Mouse (Mus musculus) embryonic facial prominence, embryonic 10.5 days (tissue): ENCODE measurements around the gene Arhgap15. TPM values are rescaled to one million over a fixed set of nuclear protein-coding genes. Genes with fewer than 3 reads are reported as not detected.

Source experiments
- polyA plus RNA-seq: library from polyadenylated mRNA; unstranded; fragments of >200 nt; fragmentation: Nextera tagmentation; extraction: Ambion mirVana; gene quantifications from 2 replicates; pipeline ENCODE4 v1.2.1, GENCODE M21; 2016

The Arhgap15 gene
- polyA plus RNA-seq, 1 experiment from 2014 or later, result 0.31 TPM

Other genes starting within 250 kb of the Arhgap15 start
- gene Kynu, start 193.5 kb upstream of the Arhgap15 start, polyA plus RNA-seq, result 1.4 and 1.5 TPM in 2 replicates